ENCODE assay signal across 18 mouse cellular contexts in genomic region chr15:96877931-96878330, GRCm38 (mm10).
DNase-seq lines count a peak whose midpoint lies in the region; ATAC-seq lines count a peak whose summit lies in the region.
"Had no signal": no experiment of that assay in that cellular context is flagged by ENCODE, and none has a peak within 500 bp of the region (broad histone marks: within the 10 kb centered on the region; RNA-seq: fewer than 3 reads in every experiment).

No protein-coding gene starts in this region.

- H3K4me3 ChIP-seq in embryonic facial prominence, embryonic 15.5 days (replicated peaks), result no peak overlapping the region
- H3K4me3 ChIP-seq in embryonic facial prominence, embryonic 10.5 days, result no peak overlapping the region
- H3K4me3 ChIP-seq: forebrain, embryonic 13.5 days; heart, embryonic 13.5 days; hindbrain, embryonic 12.5 days had no signal

- peak overlapping the region; percentile 63 for H3K27ac ChIP-seq in embryonic facial prominence, embryonic 15.5 days (replicated peaks)
- no peak overlapping the region for H3K27ac ChIP-seq in embryonic facial prominence, embryonic 10.5 days (replicated peaks)
- H3K27ac ChIP-seq: forebrain, embryonic 13.5 days; heart, embryonic 13.5 days; hindbrain, embryonic 12.5 days had no signal

- no peaks in the 10 kb centered on the region for H3K9me3 ChIP-seq in embryonic facial prominence, embryonic 15.5 days (replicated peaks)
- no peaks in the 10 kb centered on the region for H3K9me3 ChIP-seq in embryonic facial prominence, embryonic 10.5 days
- H3K9me3 ChIP-seq: forebrain, embryonic 13.5 days; heart, embryonic 13.5 days; hindbrain, embryonic 12.5 days had no signal

- H3K4me2 ChIP-seq in embryonic facial prominence, embryonic 15.5 days (replicated peaks), result no peak overlapping the region
- H3K4me2 ChIP-seq: forebrain, embryonic 13.5 days; heart, embryonic 13.5 days; hindbrain, embryonic 12.5 days had no signal

- ATAC-seq in embryonic facial prominence, embryonic 15.5 days (ENCODE audit: insufficient number of reproducible peaks, low FRiP score, low TSS enrichment, low read depth), result no peak
- ATAC-seq: forebrain, embryonic 13.5 days; forebrain, postnatal 0 days; hindbrain, embryonic 16.5 days; inflammation-experienced regulatory T-cells, adult 6 months had no signal

- H3K9ac ChIP-seq in embryonic facial prominence, embryonic 15.5 days, result no peak overlapping the region
- H3K9ac ChIP-seq: forebrain, embryonic 13.5 days; forebrain, postnatal 0 days; heart, embryonic 13.5 days; hindbrain, embryonic 12.5 days had no signal

- no peaks in the 10 kb centered on the region for H3K27me3 ChIP-seq in embryonic facial prominence, embryonic 15.5 days
- no peaks in the 10 kb centered on the region for H3K27me3 ChIP-seq in embryonic facial prominence, embryonic 10.5 days (replicated peaks; ENCODE audit: low read depth, poor library complexity, severe bottlenecking)
- H3K27me3 ChIP-seq: forebrain, embryonic 13.5 days; heart, embryonic 13.5 days; hindbrain, embryonic 12.5 days had no signal

- peaks cover 41% of the 10 kb centered on the region for H3K4me1 ChIP-seq in embryonic facial prominence, embryonic 15.5 days
- H3K4me1 ChIP-seq in embryonic facial prominence, embryonic 10.5 days, result peaks cover 23% of the 10 kb centered on the region
- H3K4me1 ChIP-seq: forebrain, embryonic 13.5 days; hindbrain, embryonic 12.5 days had no signal

- WGBS in embryonic facial prominence, embryonic 15.5 days, result 71% methylated on average over 8 of the region's 8 CpGs
- 92% methylated on average over 8 of the region's 8 CpGs for WGBS in embryonic facial prominence, embryonic 10.5 days

- DNase-seq in embryonic facial prominence, embryonic 10.5 days (ENCODE audit: low spot score), result no peak
- DNase-seq in urinary bladder, postnatal 14 days (ENCODE audit: low spot score), result peak; percentile 48
- DNase-seq in urinary bladder, adult 18-20 months (ENCODE audit: low spot score in 2 of 2), result no peak
- DNase-seq in gonadal fat pad, adult 2 months (ENCODE audit: low read depth), result peak; percentile 98
- no peak for DNase-seq in cerebellum, adult 9-10 months
- no peak for DNase-seq in kidney, adult 11 months
- DNase-seq: adrenal gland, postnatal 14 days; cerebellum, adult 11-12 months; cerebellum, adult 9-11 months; gastrocnemius, postnatal 14 days; heart, postnatal 36 days had no signal

- H3K36me3 ChIP-seq in embryonic facial prominence, embryonic 15.5 days, result no peaks in the 10 kb centered on the region
- no peaks in the 10 kb centered on the region for H3K36me3 ChIP-seq in embryonic facial prominence, embryonic 10.5 days (replicated peaks)
- H3K36me3 ChIP-seq: heart, embryonic 13.5 days; hindbrain, embryonic 12.5 days had no signal

Comparison
In these comparisons a context has a peak if more than half of its experiments do, and no peak if none do; other contexts are left out.
1. DNase-seq: peak in urinary bladder, postnatal 14 days (single experiment) and gonadal fat pad, adult 2 months (single experiment); none in embryonic facial prominence, embryonic 10.5 days (single experiment), urinary bladder, adult 18-20 months (0 of 2), cerebellum, adult 9-10 months (single experiment) and kidney, adult 11 months (single experiment).